Mouse (Mus musculus): Measurements from ENCODE around the gene Gm20517. TPM values are rescaled to one million over a fixed set of nuclear protein-coding genes. Genes with fewer than 3 reads are reported as not detected.

The Gm20517 gene
- polyA plus RNA-seq (2016; fragmentation: Nextera tagmentation; extraction: Ambion mirVana), result 2.0 and 2.4 TPM in 2 replicates

DNA sequence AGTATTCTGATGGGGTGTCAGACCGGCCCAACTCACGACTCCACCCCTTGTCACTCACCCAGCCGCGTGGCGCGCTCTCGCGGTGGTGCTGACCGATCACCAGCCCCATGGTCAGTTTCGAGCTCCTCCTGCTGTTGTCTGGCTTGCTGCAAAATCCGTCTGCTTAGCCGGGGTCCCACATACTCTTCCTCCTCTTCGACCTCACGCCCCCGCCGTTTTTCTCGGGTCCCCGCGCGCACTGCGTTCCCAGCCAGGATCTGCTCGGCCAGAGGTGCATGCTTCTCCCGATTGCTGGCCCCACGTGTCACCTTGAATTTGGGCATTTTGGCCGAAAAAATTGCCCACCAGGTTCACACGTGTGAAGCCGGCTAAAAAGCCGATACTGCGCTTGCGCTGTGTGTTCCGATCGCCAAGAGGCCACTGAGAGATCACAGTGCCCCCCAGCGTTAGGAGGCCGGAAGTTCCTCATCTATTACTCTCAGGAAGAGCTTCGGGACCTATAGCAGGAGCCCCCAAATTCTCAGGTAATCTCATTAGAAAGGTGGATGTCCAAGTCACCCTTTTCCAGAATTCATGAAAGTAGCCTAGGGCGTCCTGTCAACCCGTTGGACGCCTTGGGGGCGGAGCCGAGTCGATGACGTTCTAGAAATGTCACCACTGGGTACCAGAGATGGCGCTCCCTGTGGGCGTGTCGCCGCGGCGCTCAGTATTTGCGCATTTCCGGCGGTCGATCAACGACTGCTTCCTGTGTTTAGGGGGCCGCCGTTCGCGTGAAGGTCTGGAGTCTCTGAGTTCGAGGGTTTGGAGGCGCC lies at the start of gene Gm20517, which contains the start of the genes Bysl and Med20:
Gm20517 (plus strand) TSS at position 741 of the 812 bp plus-strand sequence.
Bysl (minus strand) TSS at position 644 of the 812 bp plus-strand sequence.
Med20 (plus strand) TSS at position 734 of the 812 bp plus-strand sequence.
- Histone ChIP-seq H3K27me3 (replicated peaks) (no peaks in the 10 kb centered on the region), H3K9me3 (no peaks in the 10 kb centered on the region), H3K36me3 (peaks cover 52% of the 10 kb centered on the region), H3K4me2 (replicated peaks) (peak within 1 kb of the TSS; percentile 94), H3K27ac (no peak within 1 kb of the TSS), H3K4me3 (peak within 1 kb of the TSS; percentile 79), H3K9ac (peak within 1 kb of the TSS; percentile 78), H3K4me1 (peaks cover 22% of the 10 kb centered on the region)
- under 1% methylated on average over 59 of the region's 59 CpGs for WGBS
- peak; percentile 95 for ATAC-seq (ENCODE audit: low FRiP score, low read depth)

DNA sequence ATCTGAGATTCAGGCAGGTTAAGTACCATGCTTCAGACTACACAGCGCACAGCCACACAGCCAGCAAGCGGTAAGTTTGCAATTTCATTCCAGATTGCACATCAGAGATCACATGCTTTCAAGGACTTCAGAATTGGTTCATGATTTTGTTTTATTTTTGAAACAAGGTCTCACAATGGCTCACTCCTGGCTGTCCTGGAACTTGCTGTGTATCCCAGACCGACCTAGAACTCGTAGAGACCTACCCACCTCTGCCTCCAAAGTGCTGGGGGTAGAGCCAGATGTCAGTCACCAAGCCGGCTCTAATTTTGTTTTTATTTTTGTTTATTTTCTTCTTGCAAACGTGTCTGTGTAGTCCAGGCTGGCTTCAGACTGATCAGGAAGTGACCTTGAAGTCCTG lies 48.5 kb upstream of the Gm20517 start:
- Histone ChIP-seq H3K27ac (no peak overlapping the region), H3K27me3 (replicated peaks) (no peaks in the 10 kb centered on the region), H3K4me1 (peaks cover 5% of the 10 kb centered on the region; the same call in 1 of the 2 replicates), H3K36me3 (no peaks in the 10 kb centered on the region), H3K4me2 (replicated peaks) (no peak overlapping the region), H3K4me3 (no peak overlapping the region), H3K9me3 (no peaks in the 10 kb centered on the region), H3K9ac (no peak overlapping the region)
- ATAC-seq (ENCODE audit: low FRiP score, low read depth), result no peak
- 86% methylated on average over 6 of the region's 6 CpGs for WGBS

DNA sequence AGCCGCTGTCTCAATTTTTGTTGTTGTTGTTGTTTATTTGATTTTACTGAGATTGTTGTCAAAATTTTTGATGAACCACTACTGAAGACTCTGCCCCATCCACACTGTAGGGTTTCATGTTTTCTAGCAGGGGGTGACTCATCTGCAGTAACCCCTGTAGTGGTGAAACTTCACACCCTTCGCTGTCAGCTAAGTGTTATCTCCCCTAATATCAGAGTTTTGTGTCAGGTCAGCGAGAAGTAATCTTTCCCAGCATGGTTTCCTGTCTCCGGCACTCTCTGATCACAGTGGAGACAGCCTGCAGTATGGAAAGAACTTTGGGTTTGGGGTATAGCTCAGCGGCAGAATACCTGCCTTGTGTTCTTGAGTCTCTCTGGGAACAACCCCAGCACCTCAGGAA lies 46.8 kb upstream of the Gm20517 start:
- H3K9me3 ChIP-seq, result no peaks in the 10 kb centered on the region
- H3K36me3 ChIP-seq, result no peaks in the 10 kb centered on the region
- WGBS, result 88% methylated on average over 5 of the region's 5 CpGs
- no peak overlapping the region for H3K9ac ChIP-seq
- no peak overlapping the region for H3K4me3 ChIP-seq
- H3K4me2 ChIP-seq (replicated peaks), result no peak overlapping the region
- H3K27ac ChIP-seq, result no peak overlapping the region
- ATAC-seq (ENCODE audit: low FRiP score, low read depth), result no peak
- no peaks in the 10 kb centered on the region for H3K27me3 ChIP-seq (replicated peaks)
- H3K4me1 ChIP-seq, result peaks cover 9% of the 10 kb centered on the region; the same call in 1 of the 2 replicates

DNA sequence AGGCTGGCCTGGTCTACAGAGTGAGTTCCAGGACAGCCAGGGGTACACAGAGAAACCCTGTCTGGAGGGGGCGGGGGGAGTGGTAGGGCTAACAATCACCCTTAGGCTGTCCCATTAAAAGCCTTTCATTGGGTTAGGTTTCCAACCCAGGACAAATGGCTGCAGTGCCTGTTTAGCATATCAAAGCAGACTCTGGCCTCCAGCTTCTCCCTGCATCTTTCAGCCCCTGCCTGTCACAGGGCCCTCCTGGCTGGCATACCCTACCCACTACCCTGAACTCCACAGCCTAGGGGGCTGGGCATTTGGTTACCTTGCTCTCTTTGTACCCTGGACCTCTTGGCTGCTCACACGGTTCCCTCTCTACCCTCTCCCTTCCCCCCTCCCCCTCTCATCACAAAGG lies 45.3 kb upstream of the Gm20517 start:
- Histone ChIP-seq H3K4me2 (replicated peaks) (no peak overlapping the region), H3K9me3 (no peaks in the 10 kb centered on the region), H3K27me3 (replicated peaks) (no peaks in the 10 kb centered on the region), H3K27ac (no peak overlapping the region), H3K4me3 (no peak overlapping the region), H3K36me3 (no peaks in the 10 kb centered on the region), H3K4me1 (peaks cover 9% of the 10 kb centered on the region; the same call in 1 of the 2 replicates), H3K9ac (no peak overlapping the region)
- peak; percentile 68 for ATAC-seq (ENCODE audit: low FRiP score, low read depth)
- 5% methylated on average over 2 of the region's 2 CpGs for WGBS

DNA sequence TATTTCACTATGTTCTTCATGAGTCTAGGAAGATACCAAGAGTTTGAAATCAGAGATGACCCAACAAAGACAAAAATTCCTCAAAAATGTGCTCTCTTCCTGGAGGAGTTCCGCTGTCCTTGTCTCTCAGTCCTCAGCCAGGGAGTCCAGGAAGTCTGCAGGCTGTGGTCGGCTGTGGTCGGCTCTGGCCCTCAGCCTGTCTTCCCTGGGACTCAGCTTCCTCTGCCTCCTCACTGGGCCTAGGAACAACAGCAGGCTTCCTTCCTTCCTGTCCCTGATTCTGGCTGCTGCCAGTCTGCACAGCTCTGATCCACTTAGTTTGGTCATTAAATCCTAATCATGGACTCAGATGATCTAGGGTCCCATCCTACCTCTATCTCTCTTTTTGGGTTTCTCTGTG lies 44.1 kb upstream of the Gm20517 start:
- H3K9me3 ChIP-seq, result no peaks in the 10 kb centered on the region
- H3K9ac ChIP-seq, result no peak overlapping the region
- no peaks in the 10 kb centered on the region for H3K36me3 ChIP-seq
- ATAC-seq (ENCODE audit: low FRiP score, low read depth), result no peak
- no peaks in the 10 kb centered on the region for H3K27me3 ChIP-seq (replicated peaks)
- H3K4me3 ChIP-seq, result no peak overlapping the region
- H3K27ac ChIP-seq, result no peak overlapping the region
- 83% methylated on average over 3 of the region's 3 CpGs for WGBS
- H3K4me2 ChIP-seq (replicated peaks), result no peak overlapping the region
- H3K4me1 ChIP-seq, result peaks cover 9% of the 10 kb centered on the region; the same call in 1 of the 2 replicates

DNA sequence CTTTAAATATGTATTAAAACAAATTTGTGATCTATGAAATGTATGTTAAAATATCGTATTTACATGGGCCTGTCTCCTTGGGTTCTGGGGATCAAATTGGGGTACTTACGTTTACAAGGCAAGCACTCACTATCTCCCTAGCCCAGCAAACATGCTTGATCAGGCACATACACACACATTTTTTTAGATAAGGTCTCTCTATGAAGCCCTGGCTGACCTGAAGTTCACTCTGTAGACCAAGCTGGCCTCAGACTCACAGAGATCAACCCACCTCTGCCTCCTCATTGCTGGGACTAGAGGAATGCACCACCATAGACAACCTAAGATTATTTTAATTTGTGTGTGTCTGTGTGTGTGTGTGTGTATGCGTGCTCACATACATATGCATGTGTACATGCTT lies 43.0 kb upstream of the Gm20517 start:
- H3K36me3 ChIP-seq, result no peaks in the 10 kb centered on the region
- H3K27ac ChIP-seq, result no peak overlapping the region
- no peak for ATAC-seq (ENCODE audit: low FRiP score, low read depth)
- H3K9me3 ChIP-seq, result no peaks in the 10 kb centered on the region
- no peaks in the 10 kb centered on the region for H3K27me3 ChIP-seq (replicated peaks)
- no peak overlapping the region for H3K4me3 ChIP-seq
- H3K4me1 ChIP-seq, result peaks cover 9% of the 10 kb centered on the region; the same call in 1 of the 2 replicates
- no peak overlapping the region for H3K9ac ChIP-seq
- H3K4me2 ChIP-seq (replicated peaks), result no peak overlapping the region
- WGBS, result 89% methylated on average over 3 of the region's 3 CpGs

DNA sequence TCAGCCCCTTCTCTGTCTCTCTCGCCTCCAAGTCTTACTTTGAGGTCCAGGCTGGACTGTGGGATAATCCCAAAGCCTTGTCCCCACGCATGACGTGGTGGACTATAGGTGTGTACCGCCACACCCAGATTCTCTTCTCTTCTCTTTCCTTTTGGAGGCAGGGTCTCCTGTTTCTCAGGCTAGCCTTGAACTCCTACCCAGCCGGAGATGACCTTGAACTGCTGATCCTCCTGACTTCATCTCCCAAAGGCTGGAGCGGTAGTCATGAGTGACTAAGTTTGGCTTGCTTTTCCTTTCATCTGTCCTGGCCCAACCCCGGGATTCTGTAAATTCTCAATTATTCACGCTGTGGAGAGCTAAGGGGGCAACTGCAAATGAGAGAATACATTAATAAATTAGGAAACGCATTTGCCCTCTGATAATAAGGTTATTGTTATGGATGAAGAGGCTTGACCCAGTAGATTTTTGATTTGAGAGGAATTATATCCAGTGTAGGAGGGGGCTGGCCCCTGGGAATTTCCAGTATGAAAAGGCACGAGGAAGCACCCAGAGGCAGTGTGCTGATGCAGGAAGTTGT lies 42.4 kb upstream of the Gm20517 start:
- no peak overlapping the region for H3K27ac ChIP-seq
- H3K9ac ChIP-seq, result no peak overlapping the region
- H3K4me1 ChIP-seq, result peaks cover 9% of the 10 kb centered on the region; the same call in 1 of the 2 replicates
- H3K27me3 ChIP-seq (replicated peaks), result no peaks in the 10 kb centered on the region
- no peaks in the 10 kb centered on the region for H3K36me3 ChIP-seq
- no peak overlapping the region for H3K4me3 ChIP-seq
- H3K4me2 ChIP-seq (replicated peaks), result no peak overlapping the region
- WGBS, result 48% methylated on average over 10 of the region's 10 CpGs
- H3K9me3 ChIP-seq, result no peaks in the 10 kb centered on the region
- no peak for ATAC-seq (ENCODE audit: low FRiP score, low read depth)

DNA sequence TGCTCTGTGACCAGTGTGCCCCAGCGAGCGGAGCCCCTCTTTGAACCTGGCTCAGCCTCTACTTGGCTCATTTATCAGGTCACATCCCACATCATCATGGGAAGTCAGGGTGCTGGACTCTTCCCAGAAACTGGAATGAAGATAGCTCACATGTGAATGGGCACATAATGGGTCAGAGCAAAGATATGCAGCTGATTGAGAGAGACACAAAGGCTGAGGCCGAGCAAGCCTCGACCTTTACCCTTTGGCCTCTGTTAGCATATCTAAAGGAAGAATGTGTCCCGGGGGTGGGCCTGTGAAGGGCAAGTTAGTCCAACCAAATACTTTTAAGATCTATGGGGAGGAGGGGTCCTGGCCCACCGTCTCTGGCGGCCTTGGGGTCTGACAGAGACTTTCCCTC lies 39.8 kb upstream of the Gm20517 start:
- 18% methylated on average over 7 of the region's 7 CpGs for whole genome bisulfite sequencing
- Histone ChIP-seq H3K4me3 (no peak overlapping the region), H3K4me1 (0 out of 2 replicates have a peak, but pooled peaks cover 5% of the 10 kb centered on the region)

DNA sequence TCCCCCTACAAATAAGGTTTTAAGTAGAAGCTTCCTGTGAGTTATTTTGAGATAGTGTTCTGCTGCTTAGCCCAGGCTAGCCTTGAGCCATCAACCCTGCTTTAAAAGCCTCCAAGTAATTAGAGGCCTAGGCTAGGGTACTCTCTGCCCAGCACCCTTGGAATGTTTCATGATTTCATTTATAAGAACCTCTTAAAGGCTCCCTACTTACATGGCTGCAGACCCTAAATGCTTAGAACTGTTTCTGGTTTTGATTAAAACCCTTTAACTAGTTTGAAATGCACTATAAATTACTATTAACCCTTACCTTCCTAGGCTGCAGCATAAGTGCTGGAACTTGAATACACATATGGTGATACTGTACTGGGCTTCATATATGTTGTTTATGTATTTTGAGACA lies 39.0 kb upstream of the Gm20517 start:
- Histone ChIP-seq H3K4me1 (0 out of 2 replicates have a peak, but pooled peaks cover 5% of the 10 kb centered on the region), H3K9ac (no peak overlapping the region), H3K9me3 (no peaks in the 10 kb centered on the region), H3K4me2 (replicated peaks) (no peak overlapping the region), H3K4me3 (no peak overlapping the region), H3K27me3 (replicated peaks) (no peaks in the 10 kb centered on the region), H3K36me3 (no peaks in the 10 kb centered on the region), H3K27ac (no peak overlapping the region)
- no peak for ATAC-seq (ENCODE audit: low FRiP score, low read depth)

More for the DNA sequence above, 39.8 kb upstream of the Gm20517 start:
- no peak overlapping the region for H3K9ac ChIP-seq
- H3K36me3 ChIP-seq, result no peaks in the 10 kb centered on the region
- ATAC-seq (ENCODE audit: low FRiP score, low read depth), result no peak
- no peak overlapping the region for H3K4me2 ChIP-seq (replicated peaks)
- H3K9me3 ChIP-seq, result no peaks in the 10 kb centered on the region
- H3K27me3 ChIP-seq (replicated peaks), result no peaks in the 10 kb centered on the region
- no peak overlapping the region for H3K27ac ChIP-seq

DNA sequence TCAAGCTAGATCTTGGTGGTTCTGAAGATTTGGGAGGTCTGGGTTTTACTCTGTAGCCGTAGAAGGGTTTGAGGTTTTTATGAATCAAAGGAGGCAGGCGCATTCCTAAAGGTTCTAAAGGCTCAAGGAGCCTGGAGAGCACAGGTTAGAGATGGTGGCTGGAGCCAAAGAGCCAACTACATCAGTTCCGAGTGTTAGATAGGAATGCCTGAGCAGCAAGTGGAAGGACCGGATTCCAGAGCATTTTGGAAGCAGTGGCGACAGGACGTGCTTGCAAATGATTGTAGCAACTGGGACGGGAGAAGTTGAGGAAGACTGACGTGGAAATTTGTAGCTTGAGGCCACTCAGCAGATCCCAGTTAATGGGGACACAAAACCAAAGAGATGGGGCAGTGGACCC lies 37.4 kb upstream of the Gm20517 start:
- Histone ChIP-seq H3K27ac (no peak overlapping the region), H3K36me3 (no peaks in the 10 kb centered on the region), H3K27me3 (replicated peaks) (no peaks in the 10 kb centered on the region), H3K9ac (no peak overlapping the region), H3K4me2 (replicated peaks) (no peak overlapping the region), H3K9me3 (no peaks in the 10 kb centered on the region), H3K4me3 (no peak overlapping the region), H3K4me1 (0 out of 2 replicates have a peak, but pooled peaks cover under 1% of the 10 kb centered on the region)
- ATAC-seq (ENCODE audit: low FRiP score, low read depth), result no peak
- 83% methylated on average over 8 of the region's 8 CpGs for WGBS

DNA sequence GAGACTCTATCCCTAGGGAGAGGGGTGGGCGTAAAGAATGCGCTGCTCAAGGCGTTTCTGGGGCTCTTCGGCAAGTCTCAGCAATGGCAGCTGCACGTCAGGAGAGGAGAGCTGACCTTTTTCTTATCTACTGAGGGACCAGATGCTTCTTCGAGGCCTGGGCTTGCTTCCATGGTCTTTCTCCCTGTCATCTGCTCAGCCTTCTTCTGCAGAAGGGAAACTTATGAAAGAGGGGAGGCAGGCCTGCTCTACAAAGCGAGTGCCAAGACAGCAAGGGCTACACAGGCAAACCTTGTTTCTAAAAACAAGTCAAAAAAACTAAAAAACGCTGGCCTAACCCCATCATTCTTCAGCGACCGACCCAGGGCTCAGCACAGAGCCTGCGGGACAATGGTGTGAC lies 36.6 kb upstream of the Gm20517 start:
- H3K9me3 ChIP-seq, result no peaks in the 10 kb centered on the region
- H3K9ac ChIP-seq, result no peak overlapping the region
- no peak overlapping the region for H3K27ac ChIP-seq
- no peaks in the 10 kb centered on the region for H3K27me3 ChIP-seq (replicated peaks)
- H3K4me2 ChIP-seq (replicated peaks), result no peak overlapping the region
- H3K36me3 ChIP-seq, result no peaks in the 10 kb centered on the region
- H3K4me1 ChIP-seq, result no peaks in the 10 kb centered on the region
- no peak overlapping the region for H3K4me3 ChIP-seq
- WGBS, result 78% methylated on average over 11 of the region's 11 CpGs
- ATAC-seq (ENCODE audit: low FRiP score, low read depth), result no peak

DNA sequence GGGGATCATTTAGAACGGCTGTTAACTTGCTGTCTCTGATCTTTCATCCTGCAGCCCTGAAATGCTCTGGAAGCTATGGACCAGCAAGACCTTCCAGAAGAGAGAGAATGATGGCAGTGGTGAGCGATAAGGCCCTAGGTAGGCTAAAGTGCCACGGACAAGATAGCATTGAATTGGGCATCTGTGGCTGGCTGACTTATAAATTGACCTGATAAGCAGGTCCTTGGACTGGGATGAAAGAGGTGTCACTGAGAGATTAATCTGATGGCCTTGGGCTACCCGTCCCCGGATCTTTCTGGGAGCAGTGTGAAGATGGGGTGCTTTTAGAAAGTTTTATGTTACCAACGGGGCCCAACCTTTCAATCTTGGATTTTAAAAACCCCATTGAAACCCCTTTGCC lies 32.7 kb upstream of the Gm20517 start:
- no peak overlapping the region for H3K9ac ChIP-seq
- H3K27me3 ChIP-seq (replicated peaks), result no peaks in the 10 kb centered on the region
- 89% methylated on average over 6 of the region's 6 CpGs for whole genome bisulfite sequencing
- no peaks in the 10 kb centered on the region for H3K36me3 ChIP-seq
- no peaks in the 10 kb centered on the region for H3K9me3 ChIP-seq
- H3K4me3 ChIP-seq, result no peak overlapping the region
- H3K4me1 ChIP-seq, result no peaks in the 10 kb centered on the region
- ATAC-seq (ENCODE audit: low FRiP score, low read depth), result no peak
- no peak overlapping the region for H3K4me2 ChIP-seq (replicated peaks)
- no peak overlapping the region for H3K27ac ChIP-seq
